In the genomic region with DNA sequence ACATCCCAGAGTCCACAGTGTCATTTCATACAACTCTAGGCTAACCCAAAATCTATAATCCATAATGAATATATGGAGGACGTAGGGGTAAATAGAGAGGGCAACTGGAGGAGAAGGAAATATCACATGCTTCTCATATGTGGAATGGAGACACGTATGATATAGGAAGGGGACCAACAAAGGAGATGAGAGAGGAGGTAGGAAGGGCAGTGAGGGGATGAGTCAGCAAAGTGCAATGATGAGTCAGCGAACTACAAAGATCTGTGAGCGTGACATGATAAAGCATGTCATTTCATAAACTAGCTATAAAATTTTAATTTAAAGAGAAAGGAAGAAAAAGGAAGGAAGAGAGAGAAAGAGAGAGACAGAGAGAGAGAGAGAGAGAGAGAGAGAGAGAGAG, we compare ENCODE assay signal across 22 mouse cellular contexts. TPM values are rescaled to one million over a fixed set of nuclear protein-coding genes. Genes with fewer than 3 reads are reported as not detected.
DNase-seq lines count a peak whose midpoint lies in the region; ATAC-seq lines count a peak whose summit lies in the region.
"Had no signal": no experiment of that assay in that cellular context is flagged by ENCODE, and none has a peak within 500 bp of the region (broad histone marks: within the 10 kb centered on the region; RNA-seq: fewer than 3 reads in every experiment).

No protein-coding gene starts in this region.

- H3K36me3 ChIP-seq in liver, embryonic 13.5 days, result peaks cover under 1% of the 10 kb centered on the region; the same call in 1 of the 2 replicates
- H3K36me3 ChIP-seq in forebrain, embryonic 15.5 days, result no peaks in the 10 kb centered on the region
- H3K36me3 ChIP-seq in hindbrain, embryonic 11.5 days (ENCODE audit: control insufficient read depth, insufficient read depth, low read length), result no peaks in the 10 kb centered on the region

- H3K9me3 ChIP-seq in liver, embryonic 13.5 days (replicated peaks), result no peaks in the 10 kb centered on the region
- no peaks in the 10 kb centered on the region for H3K9me3 ChIP-seq in forebrain, embryonic 15.5 days
- no peaks in the 10 kb centered on the region for H3K9me3 ChIP-seq in hindbrain, embryonic 11.5 days (ENCODE audit: control insufficient read depth, low read length)
- H3K9me3 ChIP-seq: forebrain, embryonic 13.5 days had no signal

- no peak overlapping the region for H3K9ac ChIP-seq in liver, embryonic 13.5 days
- H3K9ac ChIP-seq in forebrain, embryonic 15.5 days (replicated peaks), result no peak overlapping the region
- H3K9ac ChIP-seq in hindbrain, embryonic 11.5 days (ENCODE audit: low read depth, low read length), result no peak overlapping the region
- H3K9ac ChIP-seq: forebrain, embryonic 13.5 days had no signal

- peak overlapping the region; percentile 40 for H3K27ac ChIP-seq in liver, embryonic 13.5 days
- no peak overlapping the region for H3K27ac ChIP-seq in forebrain, embryonic 15.5 days (replicated peaks)
- no peak overlapping the region for H3K27ac ChIP-seq in hindbrain, embryonic 11.5 days (ENCODE audit: low read depth, low read length)
- H3K27ac ChIP-seq: forebrain, embryonic 13.5 days had no signal

- no peaks in the 10 kb centered on the region for H3K27me3 ChIP-seq in liver, embryonic 13.5 days
- no peaks in the 10 kb centered on the region for H3K27me3 ChIP-seq in forebrain, embryonic 15.5 days
- H3K27me3 ChIP-seq in hindbrain, embryonic 11.5 days (ENCODE audit: control insufficient read depth, insufficient read depth, low read length), result no peaks in the 10 kb centered on the region
- H3K27me3 ChIP-seq: forebrain, embryonic 13.5 days; Patski had no signal

- DNase-seq in spleen, adult 12 weeks (ENCODE audit: low spot score), result peak; percentile 34
- DNase-seq in spleen, postnatal 14 days (ENCODE audit: low spot score in 2 of 2), result no peak
- DNase-seq in c-Kit-negative CD71-positive TER-119-positive erythroid progenitor cells, embryonic 14.5 days (ENCODE audit: low read depth, low spot score), result peak; percentile 92
- DNase-seq in liver, embryonic 13.5 days, result peak; percentile 68
- no peak for DNase-seq in hindbrain, embryonic 11.5 days (ENCODE audit: low spot score)
- DNase-seq in adipocyte (ENCODE audit: low spot score), result no peak
- DNase-seq: cerebellum, postnatal 10 days; embryo, embryonic 11 days; kidney, adult 2 months; kidney, postnatal 25 days; lung, postnatal 14 days; retina, postnatal 1 day; right cerebral cortex, postnatal 4 days had no signal

- no peak overlapping the region for H3K4me3 ChIP-seq in liver, embryonic 13.5 days (replicated peaks)
- no peak overlapping the region for H3K4me3 ChIP-seq in forebrain, embryonic 15.5 days
- H3K4me3 ChIP-seq in hindbrain, embryonic 11.5 days (ENCODE audit: low read depth, low read length), result no peak overlapping the region
- H3K4me3 ChIP-seq: forebrain, embryonic 13.5 days; myocyte had no signal

- peak; percentile 74 for ATAC-seq in liver, embryonic 13.5 days (ENCODE audit: low read depth)
- no peak for ATAC-seq in forebrain, embryonic 15.5 days (replicated peaks)
- no peak for ATAC-seq in hindbrain, embryonic 11.5 days (ENCODE audit: low FRiP score)
- ATAC-seq: activated CD4-positive, CD25-positive, alpha-beta regulatory T cell, adult 4 months; CD4-positive, CD25-positive, alpha-beta regulatory T cell, adult 4 months; forebrain, embryonic 13.5 days; Patski had no signal

- no peak overlapping the region for H3K4me2 ChIP-seq in liver, embryonic 13.5 days
- H3K4me2 ChIP-seq in forebrain, embryonic 15.5 days (replicated peaks), result no peak overlapping the region
- no peak overlapping the region for H3K4me2 ChIP-seq in hindbrain, embryonic 11.5 days (replicated peaks; ENCODE audit: low read depth, low read length)
- H3K4me2 ChIP-seq: forebrain, embryonic 13.5 days; heart, embryonic 11.5 days; midbrain, embryonic 11.5 days had no signal

- H3K4me1 ChIP-seq in liver, embryonic 13.5 days (replicated peaks), result peaks cover 16% of the 10 kb centered on the region
- H3K4me1 ChIP-seq in forebrain, embryonic 15.5 days, result no peaks in the 10 kb centered on the region
- no peaks in the 10 kb centered on the region for H3K4me1 ChIP-seq in hindbrain, embryonic 11.5 days (replicated peaks; ENCODE audit: control insufficient read depth, insufficient read depth, low read length)
- H3K4me1 ChIP-seq: forebrain, embryonic 13.5 days had no signal

- WGBS in liver, embryonic 13.5 days (ENCODE audit: insufficient replicate concordance), result 44% methylated on average over 4 of the region's 4 CpGs
- 82% methylated on average over 4 of the region's 4 CpGs for WGBS in forebrain, embryonic 15.5 days
- 83% methylated on average over 4 of the region's 4 CpGs for WGBS in hindbrain, embryonic 11.5 days

RNA-seq across cellular contexts. Expression of a gene that starts 3.5 kb away (rescaled TPM):
- polyA plus RNA-seq in liver, embryonic 13.5 days (2015; fragmentation: Nextera tagmentation; extraction: Ambion mirVana), result not detected in 2 replicates
- polyA plus RNA-seq in forebrain, embryonic 15.5 days (2015; fragmentation: Nextera tagmentation; extraction: Ambion mirVana), result 0.32 TPM in 1 of 2 replicates, not detected in the other
- polyA plus RNA-seq in hindbrain, embryonic 11.5 days (2014; fragmentation: Nextera tagmentation; extraction: Ambion mirVana), result not detected in 2 replicates
- polyA plus RNA-seq: forebrain, embryonic 13.5 days; heart, embryonic 11.5 days; liver, adult 2 months; midbrain, embryonic 11.5 days; myocyte had no signal

RNA-seq across cellular contexts. Expression of a gene that starts 22.9 kb away (rescaled TPM):
- 13.1 and 15.2 TPM in 2 replicates for polyA plus RNA-seq in liver, embryonic 13.5 days (2015; fragmentation: Nextera tagmentation; extraction: Ambion mirVana)
- polyA plus RNA-seq in forebrain, embryonic 15.5 days (2015; fragmentation: Nextera tagmentation; extraction: Ambion mirVana), result 17.8 and 19.5 TPM in 2 replicates
- polyA plus RNA-seq in hindbrain, embryonic 11.5 days (2014; fragmentation: Nextera tagmentation; extraction: Ambion mirVana), result 25.5 and 28.1 TPM in 2 replicates

RNA-seq across cellular contexts. Expression of a gene that starts 23.1 kb away (rescaled TPM):
- polyA plus RNA-seq in liver, embryonic 13.5 days (2015; fragmentation: Nextera tagmentation; extraction: Ambion mirVana), result 77.7 and 97.1 TPM in 2 replicates
- 104 and 125 TPM in 2 replicates for polyA plus RNA-seq in forebrain, embryonic 15.5 days (2015; fragmentation: Nextera tagmentation; extraction: Ambion mirVana)
- polyA plus RNA-seq in hindbrain, embryonic 11.5 days (2014; fragmentation: Nextera tagmentation; extraction: Ambion mirVana), result 177 and 178 TPM in 2 replicates

RNA-seq across cellular contexts. Expression of a gene that starts 39.2 kb away (rescaled TPM):
- 1.6 and 2.1 TPM in 2 replicates for polyA plus RNA-seq in liver, embryonic 13.5 days (2015; fragmentation: Nextera tagmentation; extraction: Ambion mirVana)
- 9.9 and 11.5 TPM in 2 replicates for polyA plus RNA-seq in forebrain, embryonic 15.5 days (2015; fragmentation: Nextera tagmentation; extraction: Ambion mirVana)
- polyA plus RNA-seq in hindbrain, embryonic 11.5 days (2014; fragmentation: Nextera tagmentation; extraction: Ambion mirVana), result 6.4 and 6.9 TPM in 2 replicates

RNA-seq across cellular contexts. Expression of a gene that starts 48.3 kb away (rescaled TPM):
- 0.20 and 0.34 TPM in 2 replicates for polyA plus RNA-seq in liver, embryonic 13.5 days (2015; fragmentation: Nextera tagmentation; extraction: Ambion mirVana)
- 0.78 and 0.85 TPM in 2 replicates for polyA plus RNA-seq in forebrain, embryonic 15.5 days (2015; fragmentation: Nextera tagmentation; extraction: Ambion mirVana)
- 0.94 and 1.0 TPM in 2 replicates for polyA plus RNA-seq in hindbrain, embryonic 11.5 days (2014; fragmentation: Nextera tagmentation; extraction: Ambion mirVana)

Comparison
In these comparisons a context has a peak if more than half of its experiments do, and no peak if none do; other contexts are left out.
1. DNase-seq: peak in spleen, adult 12 weeks (single experiment), c-Kit-negative CD71-positive TER-119-positive erythroid progenitor cells, embryonic 14.5 days (single experiment) and liver, embryonic 13.5 days (single experiment); none in spleen, postnatal 14 days (0 of 2), hindbrain, embryonic 11.5 days (single experiment) and adipocyte (single experiment).